Mouse (Mus musculus): ENCODE data around the gene Fam124a.
A peak's percentile ranks its signal among the peaks of the same experiment; 100 is the strongest.
"Not testable (repeated sequence)": the region's sequence is repeated elsewhere in the genome, so short reads cannot be mapped to it uniquely, and the experiment has no call there.

Fam124a gene

DNA sequence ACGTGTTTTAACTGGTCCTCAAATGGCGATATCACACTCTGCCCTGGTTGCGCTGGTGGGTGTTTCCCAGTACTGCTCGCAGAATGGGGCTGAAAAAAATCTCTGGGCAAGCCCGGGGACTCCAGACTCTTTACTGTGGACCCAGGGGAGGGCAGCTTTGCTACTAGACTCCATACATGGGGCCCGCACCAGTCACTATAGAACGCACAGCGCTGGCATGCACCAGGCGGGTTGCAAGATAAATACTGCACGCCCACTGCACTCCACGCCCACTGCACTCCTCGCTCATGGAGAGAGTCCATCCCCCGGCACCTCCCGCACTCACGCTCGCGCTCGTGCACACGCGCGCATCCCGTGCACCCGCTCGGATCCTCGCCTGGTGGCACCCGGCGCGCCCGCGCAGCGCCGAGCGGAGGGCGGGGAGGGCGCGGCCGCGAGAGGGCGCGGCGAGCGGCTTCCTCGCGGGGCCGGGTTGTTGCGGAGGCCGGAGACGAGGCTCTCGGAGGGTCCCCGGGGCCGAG, at the start of gene Fam124a:
Fam124a (plus strand) TSS at position 429 of the 521 bp plus-strand sequence.
- DNase-seq (ENCODE audit: low read depth, low spot score), result peak; percentile 58

DNA sequence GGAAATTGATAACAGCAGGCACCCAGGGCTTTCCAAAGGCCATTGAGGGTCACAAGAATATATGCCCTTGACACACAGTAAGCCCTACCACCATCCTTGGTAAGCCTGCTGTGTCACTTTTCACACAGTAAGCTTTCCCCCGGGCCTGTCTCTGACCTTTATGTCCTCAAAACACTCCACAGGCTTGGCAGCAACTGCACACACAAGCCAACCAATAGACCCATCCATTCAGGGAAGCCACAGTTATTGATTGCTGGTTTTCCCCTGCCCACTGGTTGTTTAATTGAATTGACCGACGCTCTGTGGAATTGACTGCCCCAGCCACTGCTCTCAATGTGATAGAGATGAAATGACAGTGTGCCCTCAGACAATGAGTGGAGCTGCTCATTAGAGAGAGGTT, 49.3 kb upstream of the Fam124a start:
- no peak for DNase-seq (ENCODE audit: low read depth, low spot score)

DNA sequence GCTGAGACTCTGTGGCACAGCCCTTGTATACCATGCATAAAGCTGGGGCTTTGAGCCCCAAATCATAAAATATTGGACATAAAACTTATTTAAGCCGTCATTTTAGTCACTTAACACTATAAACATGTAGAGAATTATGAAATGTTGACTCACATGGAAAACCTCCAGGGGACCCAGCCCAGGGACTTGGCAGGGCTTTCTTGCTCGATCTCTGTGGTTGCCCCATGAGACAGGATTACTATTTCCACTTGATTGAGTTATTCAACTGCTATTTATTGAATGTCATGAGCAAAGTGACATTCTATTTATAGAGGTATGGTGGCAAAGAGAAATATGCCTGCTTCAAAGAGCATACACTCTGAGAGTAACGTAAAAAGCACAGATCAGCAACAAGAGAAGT, 46.2 kb upstream of the Fam124a start:
- DNase-seq (ENCODE audit: low read depth, low spot score), result no peak

DNA sequence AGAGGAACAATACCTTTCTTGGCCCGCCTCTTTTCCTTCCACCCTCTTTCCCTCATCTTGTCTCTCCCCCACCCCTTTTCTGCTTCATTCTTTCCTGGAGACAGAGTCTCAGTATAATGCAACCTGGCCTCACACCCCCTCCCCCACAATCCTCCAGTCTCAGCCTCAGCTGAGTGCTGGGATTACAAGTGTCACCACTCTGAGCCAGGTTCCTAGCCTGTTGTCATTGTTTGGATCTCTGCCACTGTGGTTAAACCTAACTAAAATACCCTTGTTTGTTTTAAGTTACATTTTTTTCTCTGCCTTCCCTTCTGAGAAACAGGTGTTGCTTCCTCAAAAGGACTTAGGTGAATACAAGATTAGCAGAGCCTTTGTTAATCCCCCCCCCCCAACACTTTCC, 42.7 kb upstream of the Fam124a start:
- no peak for DNase-seq (ENCODE audit: low read depth, low spot score)

DNA sequence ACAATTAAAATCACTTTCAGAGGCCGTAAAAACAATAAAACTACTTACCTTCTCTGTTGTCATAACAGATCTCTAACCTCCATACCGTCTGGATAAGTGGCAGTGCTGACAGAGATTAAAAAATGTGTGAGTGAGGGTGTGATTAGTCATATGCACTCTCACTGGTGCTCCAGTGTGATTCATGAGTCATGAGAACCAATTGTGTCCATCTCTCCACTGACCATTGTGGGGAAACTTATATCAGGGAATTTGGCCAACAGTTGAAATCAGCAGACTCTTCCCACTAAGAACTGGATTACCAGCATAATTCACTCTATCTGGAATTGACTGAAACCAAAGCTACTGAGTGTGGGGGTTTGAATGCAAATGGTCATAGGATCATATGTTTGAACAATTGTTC, 24.6 kb upstream of the Fam124a start:
- no peak for DNase-seq (ENCODE audit: low read depth, low spot score)

DNA sequence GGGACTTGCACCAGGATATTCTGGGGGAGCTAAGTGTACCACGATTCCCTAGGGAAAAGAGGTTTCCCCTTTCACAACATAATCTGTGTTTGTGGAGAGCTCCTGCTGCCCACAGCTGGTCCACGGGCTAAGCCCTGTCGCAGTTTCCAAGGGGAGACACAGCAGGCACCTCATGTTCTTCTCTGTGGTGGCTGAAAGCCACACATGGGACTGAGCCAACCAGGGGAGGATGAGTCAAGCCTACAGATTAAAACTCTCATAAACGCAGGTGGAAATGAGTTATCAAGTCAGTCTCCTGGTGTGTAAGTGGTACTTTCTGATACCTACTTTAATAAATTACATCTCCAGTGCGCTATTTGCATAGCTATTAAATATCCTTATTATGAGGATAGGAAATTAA, 19.4 kb upstream of the Fam124a start:
- DNase-seq (ENCODE audit: low read depth, low spot score), result no peak

DNA sequence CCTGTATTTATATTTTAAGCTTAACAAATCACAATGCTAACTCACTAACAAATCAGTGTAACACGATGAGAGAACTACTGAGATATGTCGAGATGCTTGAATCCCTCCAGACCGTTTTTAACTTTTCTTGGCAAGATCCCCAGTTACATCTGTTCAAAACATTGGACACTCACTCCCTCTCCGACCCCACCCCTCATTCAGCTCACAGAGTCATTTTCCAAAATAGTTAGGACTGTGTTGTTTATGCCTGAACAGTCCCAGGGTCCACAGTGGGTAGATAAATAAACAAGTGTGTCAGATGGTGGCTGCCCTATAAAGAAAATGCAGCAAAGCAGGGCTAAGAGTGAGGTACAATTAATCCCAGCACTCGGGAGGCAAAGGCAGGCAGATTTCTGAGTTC, 18.5 kb upstream of the Fam124a start:
- DNase-seq (ENCODE audit: low read depth, low spot score), result no peak

DNA sequence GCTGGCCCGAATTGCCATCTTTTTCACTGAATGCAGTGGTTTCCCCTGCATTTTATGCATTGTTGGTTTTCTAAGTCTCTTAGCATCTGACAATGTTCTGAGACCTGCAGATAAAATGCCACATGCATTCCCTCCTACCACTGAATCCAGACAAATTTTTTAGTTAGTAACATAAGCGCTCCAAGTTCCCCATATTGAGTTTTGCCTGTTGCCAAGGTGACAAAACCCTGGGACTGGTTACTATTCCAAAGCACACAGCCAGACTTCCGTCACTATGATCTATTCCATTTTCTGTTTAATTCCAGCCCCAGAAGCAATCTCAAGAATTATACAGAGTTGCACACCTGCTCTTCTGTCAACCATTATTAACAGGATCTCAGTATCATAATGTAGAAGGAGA, 15.7 kb upstream of the Fam124a start:
- peak; percentile 55 for DNase-seq (ENCODE audit: low read depth, low spot score)

DNA sequence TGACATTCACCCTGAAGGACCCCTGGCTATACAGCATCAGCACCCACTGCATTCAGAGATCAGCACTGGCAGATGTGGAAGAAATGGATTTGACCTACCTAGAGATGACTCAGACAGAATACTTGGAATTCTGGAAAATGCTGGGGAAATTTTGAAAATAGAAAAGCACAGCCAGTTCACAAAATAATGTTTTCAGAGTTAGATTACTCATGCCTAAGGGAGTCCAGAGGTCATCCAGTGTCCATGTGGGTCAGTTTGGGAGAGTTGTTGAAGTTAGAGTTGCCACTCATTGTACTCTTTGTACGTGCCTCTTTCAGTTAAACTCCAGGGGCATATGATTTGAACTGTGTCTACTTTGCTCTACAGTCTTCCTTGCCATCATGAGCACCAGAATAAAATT, 13.8 kb upstream of the Fam124a start:
- DNase-seq (ENCODE audit: low read depth, low spot score), result no peak

DNA sequence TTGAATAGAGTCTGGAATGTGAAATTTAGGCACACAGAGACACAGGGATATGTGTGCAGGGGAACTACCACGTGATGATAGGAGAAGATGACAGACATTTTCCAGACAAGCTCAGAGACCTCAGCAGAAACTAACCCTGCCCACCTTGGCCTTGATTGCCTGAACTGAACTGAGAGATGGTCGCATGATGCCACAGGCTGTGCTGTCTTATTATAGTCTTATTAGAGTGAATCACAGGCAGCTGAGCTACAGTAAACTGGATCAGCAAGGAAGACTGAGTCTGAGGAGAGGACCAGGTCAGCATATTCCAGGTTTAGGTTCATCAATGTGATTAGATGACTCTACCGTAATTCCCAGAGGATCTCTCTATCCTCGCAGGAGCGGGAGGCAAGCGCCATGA, 9.2 kb upstream of the Fam124a start:
- DNase-seq (ENCODE audit: low read depth, low spot score), result no peak

DNA sequence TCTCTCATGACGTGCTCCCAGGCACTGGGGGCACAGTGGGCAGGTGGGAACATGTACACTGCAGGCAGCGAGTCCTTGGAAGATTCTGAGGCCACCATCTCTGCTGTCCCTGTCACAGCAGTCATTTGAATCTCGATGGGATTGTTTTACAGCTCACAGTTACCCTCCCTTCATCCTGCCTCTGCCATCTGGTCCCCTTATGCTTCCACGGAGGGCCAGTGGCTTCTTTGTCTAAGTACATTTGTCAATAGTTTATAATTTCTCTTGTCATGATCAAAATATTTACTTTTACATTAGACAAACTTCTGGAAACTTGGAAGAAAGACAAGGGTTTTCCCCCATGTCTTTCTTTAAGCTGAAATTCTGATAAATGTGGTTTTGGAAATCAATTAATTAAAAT, 8.8 kb upstream of the Fam124a start:
- no peak for DNase-seq (ENCODE audit: low read depth, low spot score)

DNA sequence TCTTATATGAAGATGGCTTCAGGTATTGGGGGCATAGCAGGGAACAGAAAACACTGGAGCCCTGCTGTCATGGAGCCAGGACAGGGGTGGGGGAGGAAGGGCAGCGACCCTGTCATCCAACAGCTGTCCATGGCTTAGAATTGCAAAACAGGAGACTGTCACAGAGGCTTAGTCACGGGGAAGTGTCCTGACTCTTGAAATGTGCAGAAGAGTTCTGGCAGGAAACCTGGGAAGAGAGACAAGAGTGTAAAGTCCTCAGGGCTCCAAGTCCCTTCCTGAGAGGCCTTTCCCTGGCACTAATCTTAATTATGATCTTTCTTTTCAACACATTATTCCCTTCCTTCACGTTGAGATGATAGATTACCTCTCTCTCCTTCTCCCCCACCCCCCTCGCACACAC, 5.4 kb upstream of the Fam124a start:
- DNase-seq (ENCODE audit: low read depth, low spot score), result no peak

DNA sequence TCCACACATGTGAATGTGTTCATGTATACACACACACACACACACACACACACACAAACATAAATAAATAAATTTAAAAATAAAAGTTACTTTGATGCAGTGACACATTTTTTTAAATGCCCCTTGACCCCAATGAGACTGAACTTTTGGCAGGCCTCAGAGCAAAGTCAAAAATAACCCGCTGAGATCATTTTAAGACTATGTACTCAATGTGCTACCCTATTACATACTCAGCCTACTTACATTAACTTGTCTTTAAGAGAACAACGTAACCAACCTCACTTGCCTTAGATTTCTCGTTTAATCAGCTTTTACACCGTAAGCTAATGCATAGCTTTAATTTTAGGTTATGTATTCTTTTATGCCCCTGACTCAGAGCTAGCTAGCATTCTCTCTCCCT, 2.8 kb upstream of the Fam124a start:
- DNase-seq (ENCODE audit: low read depth, low spot score), result no peak

DNA sequence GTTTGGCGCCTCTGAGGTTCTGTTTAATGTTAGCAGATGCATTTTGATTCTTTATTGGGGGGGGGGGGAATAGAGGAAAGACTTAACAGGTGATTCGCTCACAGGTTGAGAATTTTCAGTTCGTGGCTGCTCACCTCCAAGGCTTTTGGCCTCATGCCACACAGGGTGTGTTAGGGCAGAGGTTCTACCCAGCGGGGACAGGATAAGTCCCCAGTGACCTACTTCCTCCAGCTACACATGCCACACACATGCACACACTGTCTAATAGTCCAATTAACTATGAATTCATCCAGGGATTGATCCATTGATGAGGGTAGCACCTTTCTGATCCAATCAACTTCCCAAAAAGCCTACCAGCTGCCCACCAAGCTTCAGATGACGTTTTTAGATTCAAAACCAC, 1.8 kb upstream of the Fam124a start:
- no peak for DNase-seq (ENCODE audit: low read depth, low spot score)

DNA sequence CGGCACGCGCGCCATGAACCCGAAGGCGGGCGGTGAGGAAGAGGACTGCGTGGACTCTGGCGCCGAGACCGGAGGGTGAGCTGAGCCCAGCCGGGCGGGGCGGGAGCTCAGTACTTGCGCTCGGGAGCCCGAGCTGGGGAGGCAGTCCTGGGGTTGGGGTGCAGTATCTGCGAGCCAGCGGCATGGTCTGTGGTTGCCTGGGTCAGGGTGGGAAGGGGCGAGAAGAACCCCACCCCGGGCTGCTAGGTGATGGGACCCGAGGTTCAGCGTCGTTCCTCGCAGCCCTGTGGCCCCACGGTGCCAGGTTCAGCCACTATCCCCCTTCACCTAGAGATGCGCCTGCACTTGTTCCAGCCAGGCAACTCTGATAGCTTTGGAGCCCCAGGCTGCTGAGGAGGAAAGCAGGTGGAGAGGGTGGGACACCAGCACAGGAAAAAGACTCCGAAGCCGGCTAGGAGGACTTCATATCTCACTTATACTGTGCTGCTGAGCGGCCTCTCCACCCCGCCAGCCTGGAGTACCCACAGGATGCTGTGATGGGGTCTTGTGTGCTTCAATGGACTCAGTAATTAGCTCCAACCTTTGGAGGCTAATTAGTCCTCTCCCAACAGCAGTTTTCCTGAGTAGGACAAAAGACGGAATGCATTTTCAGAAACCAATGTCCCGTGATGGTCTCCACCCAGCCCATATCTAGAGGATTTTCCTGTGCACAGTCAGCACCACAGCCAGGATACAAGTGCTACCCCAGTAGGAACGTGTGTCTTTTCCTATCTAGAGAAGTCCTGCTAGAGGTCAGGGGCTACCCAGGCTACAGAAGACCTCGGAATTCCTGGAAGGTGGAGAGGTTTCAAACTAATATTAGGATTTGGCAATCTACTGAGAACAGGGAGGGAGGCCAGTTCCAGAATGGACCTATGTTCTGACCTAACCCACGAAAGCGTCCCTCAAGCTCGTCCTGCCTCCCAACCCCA, 588 bp downstream of the Fam124a start:
- DNase-seq (ENCODE audit: low read depth, low spot score), result no peak

DNA sequence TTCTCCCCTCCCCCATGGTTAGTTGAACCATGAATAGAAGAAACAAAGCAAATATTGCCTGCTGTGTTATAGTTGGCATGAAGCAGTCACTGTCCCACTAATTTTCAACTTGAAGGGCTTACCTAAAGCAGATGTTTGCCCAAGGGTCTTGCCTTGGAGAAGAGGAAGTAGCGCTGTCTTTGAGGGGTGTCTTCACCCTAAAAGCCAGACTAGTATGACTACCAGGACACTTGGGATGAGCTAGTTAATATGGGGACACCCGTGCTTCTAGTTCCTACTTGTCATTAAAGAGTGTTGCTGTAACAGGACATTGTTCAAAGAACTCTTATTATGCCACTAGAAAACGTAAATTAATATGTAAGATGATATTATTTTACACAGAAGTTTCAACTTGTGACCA, 1.6 kb downstream of the Fam124a start:
- DNase-seq (ENCODE audit: low read depth, low spot score), result no peak

DNA sequence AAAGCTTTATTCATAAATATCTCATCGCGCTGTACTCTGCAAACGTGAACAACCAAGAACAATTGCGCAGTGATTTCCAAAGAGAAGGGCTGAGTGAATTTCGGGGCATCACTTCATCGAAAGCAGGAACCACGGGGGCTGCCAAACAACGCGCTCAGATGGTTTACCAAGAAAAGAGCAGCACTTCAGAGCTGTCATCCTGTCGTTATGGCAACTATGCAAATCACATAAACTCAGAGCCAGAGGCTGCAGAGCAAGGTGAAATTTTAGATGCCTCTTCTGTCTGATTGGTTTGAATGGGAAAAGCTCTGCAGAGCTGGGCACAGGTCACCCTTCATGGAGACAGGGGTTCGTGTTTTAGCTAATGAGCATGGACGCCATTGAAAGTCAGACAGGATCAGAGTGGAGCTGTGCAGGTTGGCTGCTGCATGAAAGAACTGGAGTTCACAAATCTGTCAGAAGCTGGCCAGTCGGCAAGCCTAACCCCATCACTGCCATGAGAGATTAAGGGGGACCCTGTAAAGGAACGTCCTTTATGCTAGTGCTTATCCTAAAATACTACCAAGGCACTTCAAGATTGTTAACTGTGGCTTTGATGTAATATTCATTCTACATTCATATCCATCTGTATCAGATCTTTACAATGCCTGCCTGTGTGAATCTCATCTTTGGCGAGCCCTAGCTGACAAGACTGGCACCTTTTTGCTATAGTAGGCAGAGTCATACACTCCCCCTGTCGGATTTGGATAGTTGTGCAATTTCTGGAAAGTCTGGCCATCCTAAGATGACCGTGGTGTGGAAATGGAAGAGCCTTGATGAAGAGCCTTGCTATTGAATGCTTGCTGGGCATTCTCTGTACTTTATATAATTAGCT, 6.6 kb downstream of the Fam124a start:
- peak; percentile 50 for DNase-seq (ENCODE audit: low read depth, low spot score)

DNA sequence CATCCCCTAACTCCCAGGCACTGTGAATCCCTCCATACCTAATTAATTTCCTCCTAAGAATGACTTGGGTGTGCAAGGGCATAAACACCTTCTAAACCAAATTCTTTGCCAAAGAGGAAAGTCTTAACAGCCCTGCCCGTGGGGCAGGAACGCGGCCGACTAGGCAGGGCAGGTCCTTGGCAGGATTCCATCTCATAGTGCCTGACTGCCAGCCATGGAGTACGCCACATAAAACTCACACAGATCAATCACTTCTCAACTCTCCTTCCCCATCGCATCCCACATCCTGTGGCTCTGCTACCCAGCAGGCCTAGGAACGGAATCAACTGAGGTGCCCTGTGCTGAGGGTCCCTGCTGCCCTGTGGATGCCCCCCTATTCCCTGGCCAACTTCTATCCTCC, 8.1 kb downstream of the Fam124a start:
- no peak for DNase-seq (ENCODE audit: low read depth, low spot score)

DNA sequence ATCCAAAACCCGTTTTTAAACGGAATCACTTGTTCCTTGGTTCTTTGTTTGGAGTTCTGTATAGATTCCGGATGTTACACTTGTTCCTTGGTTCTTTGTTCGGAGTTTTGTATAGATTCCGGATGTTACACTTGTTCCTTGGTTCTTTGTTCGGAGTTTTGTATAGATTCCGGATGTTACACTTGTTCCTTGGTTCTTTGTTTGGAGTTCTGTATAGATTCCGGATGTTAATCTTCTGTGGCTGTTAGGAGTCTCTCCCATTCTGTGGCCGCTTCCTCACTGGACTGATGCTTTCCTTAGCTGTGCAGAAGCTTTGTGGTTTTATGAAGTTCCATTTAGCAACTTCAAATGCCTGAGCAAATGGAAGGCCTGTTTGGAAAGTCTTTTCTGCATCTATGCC, 11.3 kb downstream of the Fam124a start, which contains the start of gene Gm4131:
Gm4131 (minus strand) TSS at position 101 of the 400 bp plus-strand sequence.
- DNase-seq (ENCODE audit: low read depth, low spot score), result not testable (repeated sequence)

DNA sequence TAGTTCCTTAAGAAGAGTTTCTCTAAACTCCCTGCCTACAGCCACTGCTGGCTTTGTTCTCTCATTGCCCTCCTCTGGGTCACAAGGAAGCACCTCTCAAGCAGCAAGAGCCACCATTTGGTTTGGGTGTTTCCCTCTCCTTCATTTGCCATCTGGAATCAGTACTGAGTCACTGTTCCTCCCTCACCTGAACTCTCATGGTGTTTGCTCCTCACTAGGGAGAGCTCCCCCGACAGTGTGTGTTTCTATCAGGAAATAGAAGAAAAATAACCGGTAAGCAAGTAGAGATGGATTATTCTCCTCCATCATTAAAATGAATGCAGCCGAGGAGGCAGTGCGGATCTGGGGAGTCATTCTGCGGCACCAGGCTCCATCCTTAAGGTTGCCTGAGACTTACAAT, 13.9 kb downstream of the Fam124a start:
- no peak for DNase-seq (ENCODE audit: low read depth, low spot score)

DNA sequence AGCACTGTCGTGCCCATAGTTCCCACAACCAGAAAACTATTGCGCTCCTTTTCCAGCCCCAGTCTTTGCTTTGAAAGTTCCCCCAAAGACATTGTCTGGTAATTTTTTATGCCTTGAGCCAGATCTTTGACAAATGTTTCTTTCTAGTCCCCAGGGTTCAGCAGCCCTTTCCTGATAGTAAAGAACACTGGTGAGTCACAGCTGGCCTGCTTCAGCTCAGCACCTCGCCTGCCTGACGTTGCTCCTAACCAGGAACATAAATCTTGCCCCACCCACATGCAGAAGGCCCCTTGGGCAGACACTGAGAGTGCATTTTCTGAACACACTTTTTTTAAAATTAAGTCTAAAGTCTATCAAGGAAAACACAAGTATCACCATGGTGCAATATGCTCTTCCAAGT, 14.8 kb downstream of the Fam124a start:
- DNase-seq (ENCODE audit: low read depth, low spot score), result no peak

DNA sequence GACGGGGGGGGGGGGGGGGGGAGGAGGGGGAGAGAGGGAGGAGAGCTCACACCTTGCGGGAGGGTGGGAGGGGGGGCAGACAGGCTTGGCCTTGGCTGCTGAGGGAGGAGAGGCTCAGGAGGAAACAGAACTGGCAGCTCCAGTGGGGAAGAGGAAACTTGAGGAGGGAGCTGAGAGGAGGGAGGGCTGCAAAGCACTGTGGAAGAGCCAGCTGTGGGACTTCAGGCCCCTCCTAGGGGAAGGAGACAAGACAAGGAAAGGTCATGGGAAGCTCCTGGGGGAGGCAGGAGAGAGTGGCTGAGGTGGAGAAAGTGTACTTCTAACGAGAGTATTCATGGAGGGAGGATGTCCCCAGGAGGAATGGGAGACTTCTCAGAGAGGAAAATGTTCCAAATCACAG, 17.9 kb downstream of the Fam124a start:
- no peak for DNase-seq (ENCODE audit: low read depth, low spot score)

All from telencephalon, adult 2 months (tissue).